Mouse (Mus musculus): ENCODE measurements around the gene Dab2. TPM values are rescaled to one million over a fixed set of nuclear protein-coding genes. Genes with fewer than 3 reads are reported as not detected.

Dab2 gene
- 68.3 and 77.8 TPM in 2 replicates for polyA plus RNA-seq (2015; fragmentation: Nextera tagmentation; extraction: Ambion mirVana)

DNA sequence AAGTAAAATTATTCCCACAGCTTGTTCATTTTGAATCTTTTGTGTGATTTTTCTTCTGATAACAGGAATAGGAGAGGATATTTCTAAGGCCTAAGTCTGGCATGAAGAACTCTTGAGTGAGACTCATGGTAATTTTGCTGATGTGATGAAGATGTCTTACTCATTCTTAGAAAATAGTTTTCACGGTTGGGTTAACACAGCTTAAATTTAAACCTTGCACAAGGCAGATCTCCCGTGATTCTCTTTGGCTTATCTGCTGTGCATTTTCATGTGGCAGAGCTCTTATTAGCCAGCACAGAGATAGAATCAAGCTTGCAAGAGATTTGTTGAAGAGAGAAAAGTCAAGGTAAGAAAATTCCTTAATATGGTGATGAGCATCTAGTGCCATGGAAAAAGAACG is at the start of gene Dab2:
TSS of gene Dab2 (plus strand) at position 235 of the 400 bp plus-strand sequence.
- Histone ChIP-seq H3K4me1 (no peaks in the 10 kb centered on the region), H3K4me3 (replicated peaks) (no peak within 1 kb of the TSS), H3K9me3 (replicated peaks) (no peaks in the 10 kb centered on the region), H3K27me3 (no peaks in the 10 kb centered on the region), H3K36me3 (no peaks in the 10 kb centered on the region), H3K27ac (peak within 1 kb of the TSS; percentile 33; the same call in 1 of the 2 replicates), H3K4me2 (no peak within 1 kb of the TSS), H3K9ac (no peak within 1 kb of the TSS)
- no peak for ATAC-seq (replicated peaks; ENCODE audit: low FRiP score)
- WGBS = 79% methylated on average over 3 of the region's 3 CpGs

DNA sequence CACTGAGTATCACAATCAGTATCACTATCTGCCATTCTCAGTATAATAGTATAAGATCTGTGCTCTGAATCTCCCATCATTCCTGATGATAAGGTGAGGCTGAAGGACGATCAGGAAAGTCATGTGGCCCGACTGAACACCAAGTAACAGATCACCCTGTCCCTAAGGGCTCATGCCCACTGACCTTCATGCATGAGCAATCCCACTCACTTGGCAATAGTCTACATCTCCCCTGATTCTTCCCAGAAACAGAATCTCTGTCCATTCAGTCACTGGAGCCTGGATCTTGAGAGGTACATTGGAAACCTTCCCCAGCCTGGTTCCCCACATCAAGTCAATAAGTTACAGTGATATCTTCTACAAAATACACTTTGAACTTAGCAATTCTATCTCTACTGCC is 46.1 kb upstream of the Dab2 start:
- Histone ChIP-seq H3K27ac (no peak overlapping the region), H3K36me3 (no peaks in the 10 kb centered on the region), H3K9ac (no peak overlapping the region), H3K4me2 (no peak overlapping the region), H3K27me3 (no peaks in the 10 kb centered on the region), H3K4me3 (replicated peaks) (no peak overlapping the region), H3K4me1 (no peaks in the 10 kb centered on the region), H3K9me3 (replicated peaks) (no peaks in the 10 kb centered on the region)
- ATAC-seq (replicated peaks; ENCODE audit: low FRiP score) = no peak
- 62% methylated on average over 2 of the region's 2 CpGs for WGBS

DNA sequence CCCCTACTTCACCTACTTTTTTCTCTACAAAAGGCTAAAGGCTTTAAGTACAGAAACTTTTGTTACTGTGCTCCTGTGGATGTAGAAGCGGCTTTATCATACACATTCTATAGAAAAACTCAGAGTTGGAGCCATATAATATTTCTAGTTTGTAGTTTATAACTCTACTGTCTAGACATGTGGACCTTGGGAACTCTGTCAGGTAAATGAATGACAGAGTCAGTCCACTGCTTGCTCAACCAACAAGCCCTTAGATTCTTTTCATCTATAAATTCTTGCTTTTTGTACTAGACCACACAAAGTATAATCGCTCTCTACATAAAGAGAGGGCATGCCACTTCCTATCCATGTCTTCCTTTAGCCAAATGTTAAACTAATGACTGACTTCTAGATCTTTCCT is 45.2 kb upstream of the Dab2 start:
- H3K4me2 ChIP-seq = no peak overlapping the region
- no peaks in the 10 kb centered on the region for H3K36me3 ChIP-seq
- no peak overlapping the region for H3K9ac ChIP-seq
- H3K9me3 ChIP-seq (replicated peaks) = no peaks in the 10 kb centered on the region
- no peak overlapping the region for H3K27ac ChIP-seq
- no peaks in the 10 kb centered on the region for H3K27me3 ChIP-seq
- no peak overlapping the region for H3K4me3 ChIP-seq (replicated peaks)
- WGBS = 91% methylated on average over 2 of the region's 2 CpGs
- no peak for ATAC-seq (replicated peaks; ENCODE audit: low FRiP score)
- no peaks in the 10 kb centered on the region for H3K4me1 ChIP-seq

DNA sequence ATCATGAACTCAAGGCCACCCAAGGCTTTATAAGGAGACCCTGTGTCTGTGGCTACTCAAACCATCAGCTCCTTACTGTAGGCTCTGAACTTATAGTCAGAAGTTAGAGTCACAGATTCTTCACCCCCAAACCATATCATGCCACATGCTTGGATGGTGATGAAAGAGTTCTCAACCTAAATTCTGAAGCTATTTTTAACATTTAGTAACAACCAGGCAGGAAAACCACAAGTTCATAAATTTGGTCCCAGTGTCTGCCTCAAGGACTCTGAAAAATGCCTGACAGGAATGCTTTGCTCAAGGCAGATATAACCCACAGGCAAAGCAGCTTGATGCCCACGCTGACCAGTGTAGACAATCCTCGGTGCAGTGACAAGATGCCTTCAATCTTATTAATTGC is 42.5 kb upstream of the Dab2 start:
- ATAC-seq (replicated peaks; ENCODE audit: low FRiP score) = no peak
- H3K9ac ChIP-seq = no peak overlapping the region
- no peaks in the 10 kb centered on the region for H3K27me3 ChIP-seq
- WGBS = 32% methylated on average over 2 of the region's 2 CpGs
- no peak overlapping the region for H3K4me3 ChIP-seq (replicated peaks)
- H3K4me2 ChIP-seq = no peak overlapping the region
- no peak overlapping the region for H3K27ac ChIP-seq
- H3K36me3 ChIP-seq = no peaks in the 10 kb centered on the region
- H3K9me3 ChIP-seq (replicated peaks) = no peaks in the 10 kb centered on the region
- H3K4me1 ChIP-seq = peaks cover 11% of the 10 kb centered on the region

DNA sequence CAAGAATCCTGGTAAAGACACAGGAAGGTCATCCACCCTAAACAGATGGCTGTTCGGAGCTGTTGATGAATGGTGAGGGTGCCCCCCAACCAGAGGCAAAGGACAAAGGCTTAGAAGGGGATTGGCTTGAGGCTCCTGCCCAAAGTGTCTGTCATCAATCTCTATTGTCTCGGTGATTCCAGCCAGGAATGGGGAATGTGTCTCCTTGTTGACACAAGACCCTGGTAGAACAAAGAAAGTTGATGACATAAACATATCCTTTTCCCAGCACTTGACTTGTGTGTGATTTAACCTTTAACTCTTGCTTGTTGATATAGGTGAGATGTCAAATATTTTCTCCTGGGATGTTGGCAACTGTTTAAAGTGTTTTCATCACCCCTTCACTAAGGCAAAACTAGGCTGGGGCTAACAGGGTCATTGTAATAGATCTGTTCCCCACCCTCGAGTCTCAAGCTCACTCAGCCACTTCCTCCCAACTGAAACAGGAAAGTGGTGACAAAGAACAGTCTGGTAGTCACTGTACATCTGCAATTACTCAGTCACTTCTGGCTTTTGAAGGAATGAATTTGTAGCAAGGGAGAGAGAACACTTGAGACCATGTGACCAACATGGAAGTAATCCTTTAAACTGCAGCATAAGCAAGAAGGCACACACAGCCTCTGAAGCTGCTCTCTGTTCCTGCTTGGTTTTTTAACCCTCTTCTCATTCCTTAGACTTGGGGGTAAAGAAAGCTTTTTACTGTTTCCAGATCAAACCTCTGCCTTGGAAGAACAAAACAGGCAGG is 39.4 kb upstream of the Dab2 start:
- 10% methylated on average over 3 of the region's 3 CpGs for WGBS
- H3K36me3 ChIP-seq = no peaks in the 10 kb centered on the region

DNA sequence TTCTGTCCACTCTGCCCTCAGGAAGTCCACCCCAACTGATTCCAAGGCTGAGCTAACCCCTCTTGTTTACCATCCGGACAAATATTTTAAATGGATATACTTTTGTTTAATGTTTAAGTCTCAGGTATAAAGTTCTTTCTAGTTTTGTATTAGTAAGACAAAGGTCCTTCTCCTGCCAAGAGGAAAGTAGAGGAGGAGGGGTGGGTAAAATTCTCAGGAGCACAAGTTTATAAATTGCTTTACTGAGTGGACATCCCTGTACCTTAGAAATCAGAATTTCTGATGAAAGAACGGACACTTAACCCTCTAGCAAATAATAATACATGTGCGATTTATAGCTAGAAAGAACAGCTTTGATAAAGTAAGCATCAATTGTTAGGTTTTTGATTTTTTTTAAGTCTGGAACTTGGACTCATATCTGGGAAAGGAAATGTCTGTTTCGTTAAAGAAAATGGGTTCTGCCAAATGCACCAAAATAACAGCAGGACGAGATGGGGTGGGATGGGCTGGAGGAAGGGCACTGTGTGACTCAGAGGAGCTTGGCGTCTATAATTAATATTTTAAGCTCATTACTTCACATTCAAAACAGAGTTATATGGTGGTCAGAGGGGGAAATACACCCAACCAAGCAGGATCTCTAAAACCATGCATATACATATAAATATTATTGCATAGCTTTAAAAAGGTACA is 38.7 kb upstream of the Dab2 start:
- WGBS = 59% methylated on average over 6 of the region's 6 CpGs

More for the DNA sequence above, 39.4 kb upstream of the Dab2 start:
- Histone ChIP-seq H3K27me3 (no peaks in the 10 kb centered on the region), H3K4me2 (no peak overlapping the region), H3K9me3 (replicated peaks) (no peaks in the 10 kb centered on the region), H3K4me1 (peaks cover 11% of the 10 kb centered on the region), H3K27ac (peak overlapping the region; percentile 80), H3K4me3 (replicated peaks) (no peak overlapping the region), H3K9ac (no peak overlapping the region)
- ATAC-seq (replicated peaks; ENCODE audit: low FRiP score) = peak; percentile 84

DNA sequence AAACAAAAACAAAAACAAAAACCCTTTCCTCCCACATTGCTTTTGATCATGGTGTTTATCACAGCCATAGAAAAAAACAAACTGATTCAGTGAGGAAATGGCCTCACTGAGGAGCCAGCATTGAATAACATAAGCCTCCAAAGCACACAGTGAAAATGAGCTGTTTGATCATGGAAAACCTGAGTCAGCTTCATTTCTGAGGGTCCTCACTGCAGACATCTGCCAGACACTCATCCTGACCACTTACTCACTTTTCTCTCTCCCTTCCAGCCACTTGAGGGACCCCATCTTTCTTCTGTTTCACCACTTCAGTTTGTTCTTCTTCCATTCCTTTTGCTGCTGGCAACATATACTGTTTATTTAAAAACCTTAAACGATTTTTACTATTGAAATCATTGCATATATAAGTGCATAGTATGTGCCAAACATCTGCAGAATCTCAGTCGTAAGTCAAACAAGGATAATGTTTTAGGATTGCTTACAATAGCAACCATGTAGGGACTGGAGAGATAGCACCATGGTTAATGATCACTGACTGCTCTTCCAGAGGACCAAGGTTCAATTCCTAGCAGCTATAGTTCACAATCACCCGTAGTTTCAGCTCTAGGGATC is 32.3 kb upstream of the Dab2 start:
- Histone ChIP-seq H3K4me1 (no peaks in the 10 kb centered on the region), H3K27ac (no peak overlapping the region), H3K9ac (no peak overlapping the region), H3K4me3 (replicated peaks) (no peak overlapping the region), H3K27me3 (no peaks in the 10 kb centered on the region), H3K4me2 (no peak overlapping the region), H3K9me3 (replicated peaks) (no peaks in the 10 kb centered on the region), H3K36me3 (no peaks in the 10 kb centered on the region)
- WGBS = 72% methylated on average over 3 of the region's 3 CpGs
- no peak for ATAC-seq (replicated peaks; ENCODE audit: low FRiP score)

More for the DNA sequence above, 38.7 kb upstream of the Dab2 start:
- Histone ChIP-seq H3K27ac (peak overlapping the region; percentile 80), H3K9me3 (replicated peaks) (no peaks in the 10 kb centered on the region), H3K27me3 (no peaks in the 10 kb centered on the region), H3K4me1 (peaks cover 11% of the 10 kb centered on the region), H3K9ac (no peak overlapping the region), H3K4me3 (replicated peaks) (no peak overlapping the region), H3K36me3 (no peaks in the 10 kb centered on the region), H3K4me2 (no peak overlapping the region)
- ATAC-seq (replicated peaks; ENCODE audit: low FRiP score) = 0 out of 2 replicates have a peak, but pooled peaks have one; percentile 25

DNA sequence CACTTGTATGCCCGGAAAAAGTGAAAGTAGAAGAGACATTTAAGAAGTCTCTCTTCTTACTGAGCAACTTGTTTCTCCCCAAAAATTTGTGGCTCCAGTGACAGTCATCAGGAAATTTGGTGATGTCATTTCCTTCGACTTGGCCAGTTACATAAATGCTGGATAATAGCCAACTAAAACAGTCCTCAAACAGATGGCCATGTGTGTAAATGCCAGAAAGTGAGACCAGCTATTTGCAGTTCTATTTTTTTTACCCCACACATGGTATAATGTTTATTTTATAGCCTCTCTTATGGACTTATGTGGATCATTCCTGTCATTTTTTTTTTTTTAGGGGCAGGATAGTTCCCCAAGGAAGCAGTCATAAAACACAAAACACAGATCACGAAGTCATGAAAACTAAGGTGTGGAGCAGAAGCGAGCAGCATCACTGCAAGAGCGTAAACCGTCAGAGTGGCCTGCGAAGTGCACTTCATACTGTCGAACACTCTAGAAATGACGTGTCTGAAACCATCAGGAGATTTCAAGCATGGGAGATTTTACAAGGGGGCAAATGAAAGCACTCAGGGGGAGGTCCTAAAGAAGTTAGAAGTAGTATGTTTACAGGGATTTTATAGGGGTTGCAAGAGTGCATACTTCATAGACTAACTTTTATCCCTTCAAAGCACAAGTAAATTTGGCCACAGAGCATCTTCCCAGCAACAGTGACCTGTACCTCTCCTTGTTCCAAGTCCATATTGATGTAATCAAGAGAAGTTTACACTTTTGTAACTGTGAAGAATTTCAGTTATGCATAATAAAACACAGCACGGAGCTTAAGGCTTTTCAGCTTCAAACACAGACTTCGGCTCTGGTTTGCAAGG is 20.8 kb upstream of the Dab2 start:
- H3K9ac ChIP-seq = no peak overlapping the region
- no peak overlapping the region for H3K4me3 ChIP-seq (replicated peaks)
- H3K36me3 ChIP-seq = no peaks in the 10 kb centered on the region
- H3K4me1 ChIP-seq = peaks cover 18% of the 10 kb centered on the region
- no peaks in the 10 kb centered on the region for H3K27me3 ChIP-seq
- WGBS = 43% methylated on average over 11 of the region's 11 CpGs
- peak overlapping the region; percentile 60; the same call in 1 of the 2 replicates for H3K27ac ChIP-seq
- H3K4me2 ChIP-seq = peak overlapping the region; percentile 33
- no peak for ATAC-seq (replicated peaks; ENCODE audit: low FRiP score)
- no peaks in the 10 kb centered on the region for H3K9me3 ChIP-seq (replicated peaks)

DNA sequence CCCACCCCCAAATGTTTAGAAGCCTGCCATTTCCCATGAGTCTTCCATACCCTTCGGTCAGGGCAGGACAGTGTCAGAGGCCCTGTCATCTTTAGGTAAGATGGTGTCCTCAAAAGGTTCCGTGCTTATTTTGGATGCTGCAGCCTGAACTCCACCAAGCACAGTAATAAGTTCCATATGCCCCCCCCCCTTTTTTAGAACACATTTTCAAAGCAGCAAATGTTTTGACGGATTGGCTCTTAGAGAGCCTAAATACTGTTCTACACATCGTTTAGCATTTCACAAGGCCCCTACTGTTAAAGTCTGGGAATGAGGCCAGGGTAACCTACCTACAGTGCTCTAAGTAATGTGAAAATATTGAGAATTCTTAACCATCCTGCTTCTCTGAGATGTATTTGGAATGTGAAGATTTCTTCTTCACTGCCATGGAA is 19.6 kb upstream of the Dab2 start:
- Histone ChIP-seq H3K4me1 (peaks cover 18% of the 10 kb centered on the region), H3K36me3 (no peaks in the 10 kb centered on the region), H3K4me2 (no peak overlapping the region), H3K27me3 (no peaks in the 10 kb centered on the region), H3K9ac (no peak overlapping the region), H3K4me3 (replicated peaks) (no peak overlapping the region), H3K27ac (no peak overlapping the region), H3K9me3 (replicated peaks) (no peaks in the 10 kb centered on the region)
- no peak for ATAC-seq (replicated peaks; ENCODE audit: low FRiP score)
- 53% methylated on average over 4 of the region's 4 CpGs for WGBS

DNA sequence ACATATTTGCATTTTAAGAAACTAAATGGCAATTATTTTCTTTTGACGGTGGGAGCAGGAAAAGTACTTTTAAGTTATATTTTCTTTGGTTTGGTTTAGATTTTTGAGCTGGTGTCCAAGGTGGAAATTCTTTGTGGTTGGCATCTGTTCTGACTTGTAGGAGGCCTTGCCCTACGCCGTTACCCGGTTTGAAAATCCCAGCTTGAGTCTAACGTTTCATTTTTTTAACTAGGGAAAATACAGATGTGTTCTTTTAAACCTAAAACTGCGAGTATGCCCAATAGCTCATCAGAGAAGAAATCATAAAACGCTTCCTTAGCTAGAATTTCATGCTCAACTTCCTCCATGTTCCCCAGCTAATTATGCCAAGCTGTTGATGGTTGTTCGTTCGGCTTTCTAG is 16.3 kb upstream of the Dab2 start:
- peaks cover 14% of the 10 kb centered on the region for H3K4me1 ChIP-seq
- no peaks in the 10 kb centered on the region for H3K36me3 ChIP-seq
- no peak overlapping the region for H3K4me2 ChIP-seq
- ATAC-seq (replicated peaks; ENCODE audit: low FRiP score) = no peak
- H3K4me3 ChIP-seq (replicated peaks) = no peak overlapping the region
- no peak overlapping the region for H3K27ac ChIP-seq
- no peaks in the 10 kb centered on the region for H3K9me3 ChIP-seq (replicated peaks)
- no peaks in the 10 kb centered on the region for H3K27me3 ChIP-seq
- 74% methylated on average over 9 of the region's 9 CpGs for WGBS
- H3K9ac ChIP-seq = no peak overlapping the region

DNA sequence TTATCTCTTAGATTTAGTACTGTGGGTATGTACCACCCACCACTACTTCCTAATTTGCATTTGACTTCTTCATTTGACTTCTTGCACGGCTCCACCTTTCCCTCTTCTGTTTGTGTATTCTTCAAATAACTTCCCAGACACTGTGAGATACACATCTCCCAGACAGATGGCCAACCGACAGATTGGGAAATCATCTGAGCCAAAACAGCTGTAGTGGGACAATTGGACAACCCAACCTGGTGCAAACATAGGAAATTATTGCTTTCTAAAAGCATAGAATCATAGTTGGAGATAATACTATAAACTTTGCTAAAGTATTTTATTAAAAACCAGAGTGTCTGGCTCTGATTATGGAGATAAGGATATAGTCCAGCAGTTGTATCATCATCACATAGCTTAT is 3.5 kb upstream of the Dab2 start:
- H3K4me1 ChIP-seq = no peaks in the 10 kb centered on the region
- 62% methylated on average over 2 of the region's 2 CpGs for WGBS
- ATAC-seq (replicated peaks; ENCODE audit: low FRiP score) = no peak
- no peaks in the 10 kb centered on the region for H3K27me3 ChIP-seq
- no peak overlapping the region for H3K9ac ChIP-seq
- H3K9me3 ChIP-seq (replicated peaks) = no peaks in the 10 kb centered on the region
- H3K4me3 ChIP-seq (replicated peaks) = no peak overlapping the region
- no peak overlapping the region for H3K27ac ChIP-seq
- no peaks in the 10 kb centered on the region for H3K36me3 ChIP-seq
- no peak overlapping the region for H3K4me2 ChIP-seq

Measured in kidney, embryonic 15.5 days (tissue).